Mouse (Mus musculus): ENCODE data around the gene St5.

GRCm38 (mm10) chr7:109531501-109531900 lies 171.9 kb downstream of the St5 start:
- TF ChIP-seq CTCF (IDR thresholded peaks at IDR 0.05; ENCODE audit: insufficient read depth, low read length), result no peak
- no peak for TF ChIP-seq POLR2A (IDR thresholded peaks at IDR 0.05; ENCODE audit: borderline replicate concordance, extremely low read depth, low read depth, low read length)
